Mouse (Mus musculus): ENCODE results near the gene Eml2. TPM values are rescaled to one million over a fixed set of nuclear protein-coding genes. Genes with fewer than 3 reads are reported as not detected.

Gene Eml2
- polyA plus RNA-seq (2015; fragmentation: Nextera tagmentation; extraction: Ambion mirVana) = 6.8 and 8.1 TPM in 2 replicates

DNA sequence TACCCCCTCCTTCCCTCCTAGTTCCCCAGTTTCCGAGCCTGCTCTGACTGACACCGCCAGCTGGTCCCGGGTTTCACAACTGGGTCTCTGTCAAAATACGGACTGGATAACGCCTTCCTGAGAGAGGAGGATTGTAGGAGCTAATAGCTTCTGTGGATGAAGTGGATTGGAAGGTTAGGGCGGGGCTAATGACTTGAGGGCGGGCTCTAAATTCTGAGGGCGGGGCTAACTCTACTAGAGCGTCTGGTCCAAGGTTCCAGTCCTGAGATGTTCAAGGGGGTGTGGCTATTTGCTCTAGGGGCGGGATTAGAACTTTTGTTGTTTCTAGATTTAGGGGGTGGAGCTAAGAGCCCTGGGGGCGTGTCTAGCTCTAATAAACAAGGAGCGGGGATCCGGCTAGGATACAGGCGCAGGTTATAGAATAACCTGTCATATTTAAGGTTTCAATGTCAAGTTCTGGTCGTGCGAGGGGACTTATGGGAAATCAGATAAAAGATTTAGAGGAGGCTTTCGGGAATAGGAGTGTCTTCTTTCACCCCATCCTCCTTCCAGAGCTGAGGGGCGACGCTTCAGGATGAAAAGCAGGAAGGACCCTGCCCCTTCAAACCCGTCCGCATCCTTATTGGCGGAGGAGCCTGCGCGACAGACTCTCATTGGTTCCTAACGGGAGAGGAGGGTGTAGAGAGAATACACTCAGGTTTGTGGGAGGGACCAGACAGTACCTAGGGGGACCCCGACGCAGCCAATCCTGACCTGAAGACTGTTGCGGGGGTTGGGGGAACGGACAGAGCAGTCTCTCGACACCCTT lies at the start of gene Eml2:
Eml2 (plus strand) TSS at position 714 of the 808 bp plus-strand sequence.
- WGBS = under 1% methylated on average over 30 of the region's 30 CpGs

DNA sequence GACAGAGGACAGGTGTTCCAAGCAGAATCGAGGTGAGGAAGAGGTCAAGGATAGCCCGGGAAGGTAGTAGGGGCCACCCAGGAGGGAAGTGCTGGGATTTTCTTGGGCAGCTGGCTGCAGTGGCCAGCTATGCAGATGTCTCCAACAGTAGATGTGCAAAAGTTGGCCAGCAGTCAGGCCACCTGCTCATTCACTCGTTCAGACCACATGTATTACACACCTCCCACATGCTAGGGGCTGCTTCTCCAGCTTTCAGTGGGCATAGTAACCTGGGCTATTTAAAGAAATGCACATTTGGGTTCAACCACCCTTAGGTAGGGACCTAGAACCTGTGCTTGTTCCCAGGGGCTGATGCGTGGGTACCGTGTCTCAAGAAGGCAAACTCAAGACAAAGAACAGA lies 48.5 kb upstream of the Eml2 start:
- no peak overlapping the region for H3K4me2 ChIP-seq
- no peaks in the 10 kb centered on the region for H3K9me3 ChIP-seq
- peaks cover 9% of the 10 kb centered on the region; the same call in 1 of the 2 replicates for H3K36me3 ChIP-seq
- H3K9ac ChIP-seq = no peak overlapping the region
- no peak overlapping the region for H3K4me3 ChIP-seq
- H3K27me3 ChIP-seq = no peaks in the 10 kb centered on the region
- 94% methylated on average over 5 of the region's 5 CpGs for WGBS
- H3K27ac ChIP-seq (replicated peaks) = no peak overlapping the region
- ATAC-seq (ENCODE audit: low read depth) = no peak
- H3K4me1 ChIP-seq (replicated peaks) = peaks cover 22% of the 10 kb centered on the region

More for the DNA sequence above, at the start of gene Eml2:
- H3K36me3 ChIP-seq = no peaks in the 10 kb centered on the region
- H3K4me1 ChIP-seq (replicated peaks) = peaks cover 54% of the 10 kb centered on the region
- peak within 1 kb of the TSS; percentile 85 for H3K27ac ChIP-seq (replicated peaks)
- H3K27me3 ChIP-seq = peaks cover 54% of the 10 kb centered on the region
- ATAC-seq (ENCODE audit: low read depth) = peak; percentile 94
- H3K9ac ChIP-seq = peak within 1 kb of the TSS; percentile 85
- H3K4me3 ChIP-seq = peak within 1 kb of the TSS; percentile 67
- H3K4me2 ChIP-seq = peak within 1 kb of the TSS; percentile 68
- no peaks in the 10 kb centered on the region for H3K9me3 ChIP-seq

DNA sequence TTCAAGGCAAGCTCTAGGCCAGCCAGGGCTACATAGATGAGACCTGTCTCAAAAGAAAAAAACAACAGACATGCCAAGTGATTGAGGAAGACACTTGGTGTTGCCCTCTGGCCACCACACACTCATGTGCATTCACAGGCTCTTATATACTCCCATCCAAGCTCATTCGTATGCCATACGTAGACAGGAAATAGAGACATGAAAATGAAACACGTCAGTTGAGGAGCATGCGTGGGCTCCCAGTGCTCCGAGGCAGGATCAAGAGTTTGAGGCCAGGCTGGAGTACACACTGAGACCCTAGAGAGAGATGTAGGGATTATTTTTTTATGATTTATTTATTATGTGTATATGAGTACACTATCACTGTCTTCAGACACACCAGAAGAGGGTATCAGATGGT lies 46.8 kb upstream of the Eml2 start:
- Histone ChIP-seq H3K9me3 (no peaks in the 10 kb centered on the region), H3K27me3 (no peaks in the 10 kb centered on the region), H3K4me3 (no peak overlapping the region), H3K27ac (replicated peaks) (0 out of 2 replicates have a peak overlapping the region, but pooled peaks have one; percentile 93), H3K4me1 (replicated peaks) (peaks cover 26% of the 10 kb centered on the region), H3K36me3 (peaks cover 10% of the 10 kb centered on the region), H3K9ac (no peak overlapping the region), H3K4me2 (no peak overlapping the region)
- WGBS = 94% methylated on average over 5 of the region's 5 CpGs
- ATAC-seq (ENCODE audit: low read depth) = no peak

DNA sequence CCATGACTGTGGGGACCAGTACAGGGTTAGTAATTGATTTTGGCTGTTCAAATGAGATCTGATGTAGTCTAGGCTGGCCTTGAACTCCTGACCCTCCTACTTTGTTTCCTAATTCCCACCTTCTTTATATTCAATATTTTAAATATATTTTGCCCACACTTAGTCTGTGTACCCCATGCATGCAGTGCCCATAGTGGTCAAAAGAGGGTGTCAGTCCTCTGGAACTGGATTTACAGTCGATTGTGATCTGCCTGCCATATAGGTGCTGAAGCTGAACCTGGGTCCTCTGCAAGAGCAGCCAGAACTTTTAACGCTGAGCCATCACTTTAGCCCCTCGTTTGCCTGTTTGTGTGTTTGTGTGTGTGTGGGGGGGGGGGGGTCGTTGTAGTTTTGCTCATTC lies 45.6 kb upstream of the Eml2 start:
- H3K4me3 ChIP-seq = peak overlapping the region; percentile 48
- peak overlapping the region; percentile 71 for H3K9ac ChIP-seq
- H3K27me3 ChIP-seq = no peaks in the 10 kb centered on the region
- WGBS = 30% methylated on average over 4 of the region's 4 CpGs
- ATAC-seq (ENCODE audit: low read depth) = peak; percentile 1; the same call in 1 of the 2 replicates
- peaks cover 19% of the 10 kb centered on the region for H3K36me3 ChIP-seq
- peaks cover 26% of the 10 kb centered on the region for H3K4me1 ChIP-seq (replicated peaks)
- peak overlapping the region; percentile 93 for H3K27ac ChIP-seq (replicated peaks)
- peak overlapping the region; percentile 63 for H3K4me2 ChIP-seq
- H3K9me3 ChIP-seq = no peaks in the 10 kb centered on the region

DNA sequence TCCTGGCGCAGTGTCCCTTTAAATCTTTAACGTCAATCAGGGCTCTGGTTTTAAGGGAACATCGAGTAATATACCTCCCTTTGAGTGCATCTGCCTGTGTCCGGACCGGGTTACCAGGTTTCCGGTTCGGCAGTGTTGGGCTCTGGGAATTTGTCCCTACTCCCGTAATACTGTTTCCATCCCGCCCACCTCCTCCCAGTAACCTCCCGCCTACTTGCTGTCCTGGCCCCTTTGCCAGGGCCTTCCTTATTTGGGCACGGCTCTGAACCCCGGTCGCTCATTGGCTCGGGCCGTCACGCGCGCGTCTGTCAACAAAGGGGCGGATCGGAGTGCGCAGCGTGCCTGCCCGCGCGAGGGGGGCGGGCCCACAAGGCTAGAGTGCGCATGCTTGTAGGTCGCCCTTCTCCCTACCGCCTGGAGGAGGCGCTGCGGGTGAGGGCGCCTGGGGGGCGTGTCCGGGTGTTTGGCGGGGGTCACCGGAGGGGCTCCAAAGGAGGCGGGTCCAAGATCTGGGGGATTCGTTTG lies 44.8 kb upstream of the Eml2 start:
- Histone ChIP-seq H3K4me1 (replicated peaks) (peaks cover 26% of the 10 kb centered on the region), H3K9ac (peak overlapping the region; percentile 71), H3K27me3 (no peaks in the 10 kb centered on the region), H3K4me3 (peak overlapping the region; percentile 48), H3K9me3 (no peaks in the 10 kb centered on the region), H3K27ac (replicated peaks) (peak overlapping the region; percentile 93), H3K4me2 (peak overlapping the region; percentile 63), H3K36me3 (peaks cover 20% of the 10 kb centered on the region)
- ATAC-seq (ENCODE audit: low read depth) = peak; percentile 99
- WGBS = under 1% methylated on average over 39 of the region's 39 CpGs

DNA sequence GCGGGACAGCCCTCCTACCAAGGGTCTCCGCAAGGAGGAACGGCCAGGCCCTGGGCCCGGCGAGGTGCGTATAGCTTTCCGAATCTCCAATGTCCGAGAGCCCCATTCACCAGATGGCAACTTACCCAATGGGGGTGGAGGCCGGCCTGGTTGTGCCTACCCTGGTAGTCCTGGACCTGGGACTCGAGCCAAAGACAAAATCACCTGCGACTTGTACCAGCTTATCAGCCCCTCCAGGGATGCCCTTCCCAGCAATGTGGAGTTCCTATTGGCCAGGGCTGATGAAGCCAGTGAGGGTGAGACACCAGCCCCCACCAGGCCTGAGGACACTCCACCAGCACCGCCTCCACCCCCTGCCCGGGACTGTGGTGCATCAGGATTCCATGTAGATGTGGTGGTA lies 40.1 kb upstream of the Eml2 start:
- H3K9ac ChIP-seq = no peak overlapping the region
- H3K27me3 ChIP-seq = no peaks in the 10 kb centered on the region
- WGBS = 95% methylated on average over 13 of the region's 13 CpGs
- H3K4me3 ChIP-seq = no peak overlapping the region
- H3K27ac ChIP-seq (replicated peaks) = no peak overlapping the region
- no peaks in the 10 kb centered on the region for H3K9me3 ChIP-seq
- no peak overlapping the region for H3K4me2 ChIP-seq
- peaks cover 15% of the 10 kb centered on the region for H3K4me1 ChIP-seq (replicated peaks)
- H3K36me3 ChIP-seq = peaks cover 68% of the 10 kb centered on the region
- ATAC-seq (ENCODE audit: low read depth) = no peak

DNA sequence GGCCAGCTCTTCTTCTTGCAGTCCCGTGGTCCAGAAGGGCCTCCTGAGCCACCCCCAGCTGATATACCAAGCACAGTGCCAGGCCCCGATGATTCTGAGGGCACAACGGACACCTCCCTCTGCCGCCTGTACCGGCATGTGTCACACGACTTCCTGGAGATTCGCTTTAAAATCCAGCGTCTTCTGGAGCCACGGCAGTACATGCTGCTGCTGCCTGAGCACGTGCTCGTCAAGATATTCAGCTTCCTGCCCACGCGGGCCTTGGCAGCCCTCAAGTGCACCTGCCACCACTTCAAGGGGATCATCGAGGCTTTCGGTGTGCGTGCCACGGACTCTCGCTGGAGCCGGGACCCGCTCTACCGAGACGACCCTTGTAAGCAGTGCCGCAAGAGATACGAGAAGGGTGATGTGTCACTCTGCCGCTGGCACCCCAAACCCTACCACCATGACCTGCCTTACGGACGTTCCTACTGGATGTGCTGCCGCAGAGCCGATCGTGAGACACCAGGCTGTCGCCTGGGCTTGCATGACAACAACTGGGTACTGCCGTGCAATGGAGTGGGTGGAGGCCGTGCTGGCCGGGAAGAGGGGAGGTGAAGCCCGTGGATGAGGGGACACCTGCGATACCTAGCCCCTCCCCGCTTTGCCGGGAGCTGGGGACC lies 39.4 kb upstream of the Eml2 start:
- peaks cover 13% of the 10 kb centered on the region for H3K4me1 ChIP-seq (replicated peaks)
- WGBS = 93% methylated on average over 38 of the region's 38 CpGs
- no peak for ATAC-seq (ENCODE audit: low read depth)
- H3K27ac ChIP-seq (replicated peaks) = no peak overlapping the region
- no peaks in the 10 kb centered on the region for H3K9me3 ChIP-seq
- no peaks in the 10 kb centered on the region for H3K27me3 ChIP-seq
- no peak overlapping the region for H3K9ac ChIP-seq
- peaks cover 74% of the 10 kb centered on the region for H3K36me3 ChIP-seq
- H3K4me2 ChIP-seq = no peak overlapping the region
- H3K4me3 ChIP-seq = no peak overlapping the region

DNA sequence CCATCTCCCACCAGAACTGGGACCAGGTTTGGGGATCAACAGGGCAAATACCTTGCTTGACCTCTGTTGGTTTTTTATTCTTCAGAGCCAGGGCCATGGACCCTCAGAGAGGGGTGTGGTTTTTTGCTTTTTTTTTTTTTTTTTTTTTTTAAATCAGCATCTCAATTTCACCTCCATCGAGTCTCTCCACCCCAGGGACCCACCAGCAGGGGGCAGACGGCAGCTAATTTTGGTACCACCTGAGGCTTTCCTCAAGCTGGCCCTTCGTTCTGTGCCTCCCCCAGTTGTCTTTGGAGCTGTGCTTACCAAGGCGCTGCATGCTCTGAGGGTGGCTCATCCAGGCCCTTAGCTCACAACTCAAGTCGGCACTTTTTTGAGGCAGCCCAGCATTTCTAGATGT lies 38.8 kb upstream of the Eml2 start:
- Histone ChIP-seq H3K36me3 (peaks cover 79% of the 10 kb centered on the region), H3K9ac (no peak overlapping the region), H3K4me2 (no peak overlapping the region), H3K9me3 (no peaks in the 10 kb centered on the region), H3K27me3 (no peaks in the 10 kb centered on the region), H3K4me3 (no peak overlapping the region), H3K4me1 (replicated peaks) (peaks cover 7% of the 10 kb centered on the region), H3K27ac (replicated peaks) (no peak overlapping the region)
- ATAC-seq (ENCODE audit: low read depth) = no peak
- 56% methylated on average over 5 of the region's 5 CpGs for WGBS

DNA sequence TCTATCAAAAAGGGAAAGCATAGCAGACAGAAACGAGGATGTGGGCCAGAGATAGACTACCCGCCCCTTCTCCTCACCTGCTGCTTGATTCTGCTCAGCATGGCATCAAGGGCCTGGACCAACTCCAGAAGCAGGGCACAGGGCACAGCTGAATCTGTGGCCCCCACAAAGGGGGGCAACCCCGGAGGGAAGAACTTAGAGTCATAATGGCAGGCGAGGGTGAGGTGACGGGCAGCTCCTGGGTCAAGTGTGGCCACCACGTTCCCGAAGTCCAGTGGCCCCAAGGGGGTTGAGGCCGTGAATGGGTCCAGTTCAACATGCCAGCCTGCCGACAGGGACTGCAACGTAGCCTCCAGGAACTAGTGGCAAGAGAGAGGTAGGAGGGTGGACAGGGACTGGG lies 29.4 kb upstream of the Eml2 start:
- H3K4me1 ChIP-seq (replicated peaks) = peaks cover 30% of the 10 kb centered on the region
- H3K9ac ChIP-seq = 0 out of 2 replicates have a peak overlapping the region, but pooled peaks have one; percentile 26
- no peak overlapping the region for H3K4me2 ChIP-seq
- no peak overlapping the region for H3K27ac ChIP-seq (replicated peaks)
- no peaks in the 10 kb centered on the region for H3K27me3 ChIP-seq
- ATAC-seq (ENCODE audit: low read depth) = no peak
- H3K4me3 ChIP-seq = no peak overlapping the region
- H3K9me3 ChIP-seq = no peaks in the 10 kb centered on the region
- WGBS = 91% methylated on average over 10 of the region's 10 CpGs
- peaks cover 35% of the 10 kb centered on the region for H3K36me3 ChIP-seq

DNA sequence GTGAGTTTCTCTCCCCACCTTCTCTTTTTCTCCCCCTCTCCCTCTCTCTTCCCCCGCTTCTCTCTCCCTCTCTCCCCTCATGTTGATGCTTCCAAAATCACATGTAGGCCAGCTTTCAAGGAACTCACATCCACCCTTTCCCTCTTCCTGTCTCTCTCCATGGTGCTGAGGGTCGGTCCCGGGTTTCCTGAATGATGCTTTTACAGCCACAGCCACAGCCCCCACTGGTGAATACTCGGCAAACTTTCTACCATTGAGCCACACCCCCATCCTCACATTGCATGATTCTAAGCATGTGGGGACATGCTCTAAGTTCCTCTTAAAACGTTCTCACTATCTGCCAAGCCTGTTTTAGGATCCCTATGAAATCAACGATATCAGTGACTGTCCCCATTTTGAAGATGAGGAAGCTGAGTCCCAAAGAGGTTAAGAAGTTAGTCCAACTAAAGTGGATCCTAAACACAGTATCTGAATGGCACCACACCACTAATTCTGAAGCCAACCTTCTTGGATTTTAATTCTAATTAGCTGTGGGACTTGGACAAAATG lies 28.6 kb upstream of the Eml2 start:
- peaks cover 35% of the 10 kb centered on the region for H3K36me3 ChIP-seq
- H3K4me1 ChIP-seq (replicated peaks) = peaks cover 30% of the 10 kb centered on the region
- peak overlapping the region; percentile 97 for H3K4me2 ChIP-seq
- no peak overlapping the region for H3K27ac ChIP-seq (replicated peaks)
- H3K9ac ChIP-seq = peak overlapping the region; percentile 79
- H3K4me3 ChIP-seq = peak overlapping the region; percentile 53
- H3K9me3 ChIP-seq = no peaks in the 10 kb centered on the region
- H3K27me3 ChIP-seq = no peaks in the 10 kb centered on the region
- 56% methylated on average over 6 of the region's 6 CpGs for WGBS
- no peak for ATAC-seq (ENCODE audit: low read depth)

DNA sequence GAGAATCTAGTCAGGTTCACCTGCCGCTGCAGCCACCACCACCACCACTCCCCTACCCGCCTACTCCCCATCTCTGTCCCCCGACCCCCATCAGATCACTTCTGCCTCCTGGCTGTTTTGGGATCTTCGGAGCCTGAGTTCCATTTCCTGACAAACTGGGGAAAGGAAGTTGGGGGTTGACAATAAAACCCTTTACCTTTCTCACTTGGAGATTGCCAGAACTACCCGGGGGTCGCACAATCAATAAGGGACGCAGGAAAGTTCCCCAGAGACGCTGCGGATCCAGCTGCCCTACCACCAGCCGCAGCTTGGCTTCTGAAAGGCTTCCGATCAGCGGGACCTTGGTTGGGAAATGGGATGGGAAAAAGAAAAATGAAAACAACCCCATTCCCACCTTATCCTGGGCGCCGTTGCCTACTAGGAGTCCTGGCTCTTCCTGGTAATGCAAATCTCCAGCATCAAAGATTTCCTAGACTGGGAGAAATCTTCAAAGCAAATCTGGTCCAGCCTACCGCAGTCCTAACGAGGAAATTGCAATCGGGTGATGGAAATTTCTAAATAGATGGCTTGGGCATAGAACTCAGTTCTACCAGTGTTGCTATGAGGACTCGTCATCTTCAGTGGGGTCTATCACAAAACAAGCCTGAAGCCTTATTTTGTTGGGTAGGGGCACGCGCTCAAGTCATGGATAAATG lies 27.9 kb upstream of the Eml2 start:
- Histone ChIP-seq H3K4me2 (peak overlapping the region; percentile 97), H3K4me3 (peak overlapping the region; percentile 53), H3K36me3 (peaks cover 36% of the 10 kb centered on the region), H3K4me1 (replicated peaks) (peaks cover 30% of the 10 kb centered on the region), H3K9ac (peak overlapping the region; percentile 79), H3K9me3 (no peaks in the 10 kb centered on the region), H3K27me3 (no peaks in the 10 kb centered on the region), H3K27ac (replicated peaks) (peak overlapping the region; percentile 87)
- 12% methylated on average over 20 of the region's 20 CpGs for WGBS
- no peak for ATAC-seq (ENCODE audit: low read depth)
